Mouse (Mus musculus) layer of hippocampus, postnatal 25 days (tissue): ENCODE data around the gene Rell1. TPM values are rescaled to one million over a fixed set of nuclear protein-coding genes. Genes with fewer than 3 reads are reported as not detected.
A peak's percentile ranks its signal among the peaks of the same experiment; 100 is the strongest.

Experiments used
- DNase-seq, 2 experiments: peaks; one replicate each; pipeline ENCODE4 v3.0.0; 2022; ENCODE audit warnings: mixed read lengths in 2 of 2, low spot score in 1 of 2; ENCODE audit errors: extremely low spot score in 1 of 2
- total RNA-seq, 2 experiments: library from RNA; stranded (reverse); gene quantifications; 2 replicates each; pipeline ENCODE4 v1.2.3; 2021

The Rell1 gene
- total RNA-seq: 10 to 100 TPM; 11.3 to 13.1 TPM

GRCm38 (mm10) chr5:63968443-63969415 is at the start of gene Rell1:
Gene Rell1 (minus strand): TSS chr5:63968897.
- peak; percentile 85 to 89 for DNase-seq

- no peak for DNase-seq
Observed at GRCm38 (mm10) chr5:64012596-64013366, 44.1 kb upstream of the Rell1 start.

- DNase-seq: no peak
Observed at GRCm38 (mm10) chr5:64006548-64006947, 37.9 kb upstream of the Rell1 start.

GRCm38 (mm10) chr5:64003302-64003701 is 34.6 kb upstream of the Rell1 start:
- DNase-seq: no peak

- DNase-seq: no peak
Observed at GRCm38 (mm10) chr5:63993865-63994264, 25.2 kb upstream of the Rell1 start.

- no peak for DNase-seq
Observed at GRCm38 (mm10) chr5:63990675-63991074, 22.0 kb upstream of the Rell1 start.

- no peak for DNase-seq
Observed at GRCm38 (mm10) chr5:63986337-63986736, 17.6 kb upstream of the Rell1 start.

- DNase-seq: no peak
Observed at GRCm38 (mm10) chr5:63982296-63982695, 13.6 kb upstream of the Rell1 start.

GRCm38 (mm10) chr5:63970991-63971390 is 2.3 kb upstream of the Rell1 start:
- DNase-seq: no peak

GRCm38 (mm10) chr5:63970281-63970732 is 1.6 kb upstream of the Rell1 start:
- no peak for DNase-seq

GRCm38 (mm10) chr5:63969476-63970112 is 897 bp upstream of the Rell1 start:
- DNase-seq: no peak

- DNase-seq: no peak
Observed at GRCm38 (mm10) chr5:63967591-63968141, 1.0 kb downstream of the Rell1 start.

- no peak for DNase-seq
Observed at GRCm38 (mm10) chr5:63966379-63966778, 2.3 kb downstream of the Rell1 start.

- no peak for DNase-seq
Observed at GRCm38 (mm10) chr5:63965946-63966345, 2.8 kb downstream of the Rell1 start.

- DNase-seq: no peak
Observed at GRCm38 (mm10) chr5:63964576-63964975, 4.1 kb downstream of the Rell1 start.

- DNase-seq: no peak
Observed at GRCm38 (mm10) chr5:63961726-63962125, 7.0 kb downstream of the Rell1 start.

- DNase-seq: no peak
Observed at GRCm38 (mm10) chr5:63960565-63960964, 8.1 kb downstream of the Rell1 start.

- no peak for DNase-seq
Observed at GRCm38 (mm10) chr5:63958963-63959708, 9.6 kb downstream of the Rell1 start.

GRCm38 (mm10) chr5:63957607-63958006 is 11.1 kb downstream of the Rell1 start:
- no peak for DNase-seq

- no peak for DNase-seq
Observed at GRCm38 (mm10) chr5:63956411-63956810, 12.3 kb downstream of the Rell1 start.
